Mouse (Mus musculus) embryo, embryonic 11.5 days (tissue): ENCODE results near the gene Lurap1l.

Experiments used
- DNase-seq: peaks from one replicate; pipeline ENCODE4 v3.0.0-alpha.2; 2012; ENCODE audit warnings: low read depth, low spot score

The Lurap1l gene

GRCm38 (mm10) chr4:80910481-80910870 lies at the start of gene Lurap1l:
Lurap1l (plus strand) TSS chr4:80910646.
- DNase-seq, result peak; percentile 27

GRCm38 (mm10) chr4:80862962-80863361 lies 47.5 kb upstream of the Lurap1l start:
- no peak for DNase-seq

- DNase-seq, result no peak
Measured at GRCm38 (mm10) chr4:80863906-80864305, 46.5 kb upstream of the Lurap1l start.

GRCm38 (mm10) chr4:80864511-80864922 lies 45.9 kb upstream of the Lurap1l start:
- no peak for DNase-seq

GRCm38 (mm10) chr4:80866065-80866464 lies 44.4 kb upstream of the Lurap1l start:
- DNase-seq, result peak; percentile 20

- DNase-seq, result no peak
Measured at GRCm38 (mm10) chr4:80869598-80869997, 40.8 kb upstream of the Lurap1l start.

- peak; percentile 22 for DNase-seq
Measured at GRCm38 (mm10) chr4:80872847-80873644, 37.4 kb upstream of the Lurap1l start.

- no peak for DNase-seq
Measured at GRCm38 (mm10) chr4:80874121-80874859, 36.2 kb upstream of the Lurap1l start.

GRCm38 (mm10) chr4:80875055-80875454 lies 35.4 kb upstream of the Lurap1l start:
- DNase-seq, result no peak

- DNase-seq, result no peak
Measured at GRCm38 (mm10) chr4:80881996-80882599, 28.3 kb upstream of the Lurap1l start.

- DNase-seq, result no peak
Measured at GRCm38 (mm10) chr4:80886631-80887030, 23.8 kb upstream of the Lurap1l start.

- DNase-seq, result no peak
Measured at GRCm38 (mm10) chr4:80891004-80891403, 19.4 kb upstream of the Lurap1l start.

GRCm38 (mm10) chr4:80895278-80895894 lies 15.1 kb upstream of the Lurap1l start:
- no peak for DNase-seq

- no peak for DNase-seq
Measured at GRCm38 (mm10) chr4:80906726-80907125, 3.7 kb upstream of the Lurap1l start.

- DNase-seq, result no peak
Measured at GRCm38 (mm10) chr4:80907973-80908372, 2.5 kb upstream of the Lurap1l start.

GRCm38 (mm10) chr4:80908902-80909301 lies 1.5 kb upstream of the Lurap1l start:
- no peak for DNase-seq

GRCm38 (mm10) chr4:80910871-80911701 lies 640 bp downstream of the Lurap1l start:
- DNase-seq, result peak; percentile 46

- peak; percentile 63 for DNase-seq
Measured at GRCm38 (mm10) chr4:80911706-80912540, 1.5 kb downstream of the Lurap1l start.

- no peak for DNase-seq
Measured at GRCm38 (mm10) chr4:80915211-80915610, 4.8 kb downstream of the Lurap1l start.

- DNase-seq, result no peak
Measured at GRCm38 (mm10) chr4:80916695-80917094, 6.2 kb downstream of the Lurap1l start.
